Mouse (Mus musculus) kidney, adult 10 weeks (tissue): ENCODE results near the gene Smarcc2. TPM values are rescaled to one million over a fixed set of nuclear protein-coding genes. Genes with fewer than 3 reads are reported as not detected.

Experiments used
- polyA plus RNA-seq: library from polyadenylated mRNA; stranded (reverse); fragments of 350-450 nt; fragmentation: Illumina TruSeq; extraction: RNeasy Lipid Tissue Mini Kit (QIAGEN cat#74804); gene quantifications from one replicate; pipeline ENCODE4 v1.2.3, GENCODE M21; 2014; ENCODE audit warnings: low read depth, low replicate concordance

The Smarcc2 gene
- 47.7 TPM for polyA plus RNA-seq

GRCm38 (mm10) chr10:128458719-128459408 is at the start of gene Smarcc2:
TSS of gene Smarcc2 (plus strand) at chr10:128459248.

GRCm38 (mm10) chr10:128411211-128412054 is 47.6 kb upstream of the Smarcc2 start, which contains the start of the genes Nabp2 and Rnf41:
TSS of gene Nabp2 (minus strand) at chr10:128411492.
TSS of gene Rnf41 (plus strand) at chr10:128411657.

DNA sequence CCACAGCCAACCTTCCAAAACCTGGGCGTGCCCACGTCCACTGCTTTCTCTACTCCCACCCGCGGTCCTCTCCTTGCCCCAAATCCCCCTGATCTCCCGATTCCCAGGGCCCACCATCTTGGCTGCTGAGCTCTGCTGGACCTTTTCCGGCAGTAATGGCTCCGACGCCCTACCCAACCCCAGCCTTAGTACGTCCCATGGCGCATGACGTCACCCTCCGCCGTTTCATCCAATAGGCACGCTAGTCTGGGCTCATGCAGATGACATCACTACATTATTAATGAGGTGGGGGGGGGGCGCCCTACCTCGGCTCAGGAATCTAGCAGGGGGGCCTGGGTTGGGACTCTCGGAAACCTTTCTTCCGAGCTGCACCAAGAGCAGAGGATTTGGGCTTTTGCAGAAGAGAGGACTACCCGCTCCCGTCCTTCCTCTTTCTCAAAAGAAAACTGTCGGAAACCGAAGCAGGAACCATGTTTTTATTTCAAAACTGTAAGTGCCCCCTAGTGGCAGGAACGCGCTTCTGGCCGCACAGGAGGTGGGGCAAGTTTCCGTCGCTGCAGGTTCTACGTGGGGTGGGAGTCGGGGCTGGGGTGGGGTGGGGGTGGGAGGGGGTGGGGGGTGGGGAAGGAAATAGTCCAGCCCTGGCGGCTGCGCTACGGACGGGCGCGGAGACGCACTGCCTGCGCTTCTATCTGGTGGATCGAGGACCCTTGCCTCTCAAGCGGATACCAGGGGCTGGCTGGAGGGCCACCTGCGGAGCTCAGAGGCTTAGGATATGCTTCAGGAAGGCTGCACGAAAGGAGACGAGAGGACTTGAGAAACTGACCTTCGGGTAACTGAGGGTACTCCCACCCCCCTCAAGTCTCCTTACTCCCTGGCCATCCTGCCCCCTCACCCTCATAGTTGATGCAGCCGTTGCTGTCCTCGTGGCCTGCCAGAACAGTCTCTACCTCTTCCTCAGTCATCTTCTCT is 34.9 kb downstream of the Smarcc2 start, which contains the start of gene Myl6:
Gene Myl6, minus strand, starts transcription at position 451 of the 972 bp plus-strand sequence.

GRCm38 (mm10) chr10:128498590-128498989 is 39.5 kb downstream of the Smarcc2 start, which contains the start of gene Myl6b:
TSS of gene Myl6b (minus strand) at chr10:128498685.

GRCm38 (mm10) chr10:128525671-128526308 is 66.7 kb downstream of the Smarcc2 start, which contains the start of gene Esyt1:
TSS of gene Esyt1 (minus strand) at chr10:128525871.

Other genes starting within 250 kb of the Smarcc2 start
- gene Spryd4, start 247.4 kb upstream of the Smarcc2 start, polyA plus RNA-seq: 16.3 TPM
- gene Mip, start 233.4 kb upstream of the Smarcc2 start, polyA plus RNA-seq: not detected
- 2.3 TPM for gene Timeless, start 227.2 kb upstream of the Smarcc2 start, polyA plus RNA-seq
- gene Apon, start 205.2 kb upstream of the Smarcc2 start, polyA plus RNA-seq: not detected
- gene Apof, start 190.6 kb upstream of the Smarcc2 start, polyA plus RNA-seq: not detected
- 3.6 TPM for gene Stat2, start 188.7 kb upstream of the Smarcc2 start, polyA plus RNA-seq
- not detected for gene Il23a, start 160.5 kb upstream of the Smarcc2 start, polyA plus RNA-seq
- 4.8 TPM for gene Pan2, start 155.9 kb upstream of the Smarcc2 start, polyA plus RNA-seq
- 69.0 TPM for gene Cnpy2, start 136.8 kb upstream of the Smarcc2 start, polyA plus RNA-seq
- 106 TPM for gene Cs, start 121.5 kb upstream of the Smarcc2 start, polyA plus RNA-seq
- 8.7 TPM for gene Coq10a, start 90.3 kb upstream of the Smarcc2 start, polyA plus RNA-seq
- 4.6 TPM for gene Ankrd52, start 82.1 kb upstream of the Smarcc2 start, polyA plus RNA-seq
- gene Slc39a5, start 58.0 kb upstream of the Smarcc2 start, polyA plus RNA-seq: 0.53 TPM
- 18.4 TPM for gene Nabp2, start 47.8 kb upstream of the Smarcc2 start, polyA plus RNA-seq
- gene Rnf41, start 47.6 kb upstream of the Smarcc2 start, polyA plus RNA-seq: 4.9 TPM
- gene Myl6, start 34.9 kb downstream of the Smarcc2 start, polyA plus RNA-seq: 99.8 TPM
- 0.40 TPM for gene Myl6b, start 39.4 kb downstream of the Smarcc2 start, polyA plus RNA-seq
- gene Esyt1, start 66.6 kb downstream of the Smarcc2 start, polyA plus RNA-seq: 2.3 TPM
- 1.6 TPM for gene Zc3h10, start 88.5 kb downstream of the Smarcc2 start, polyA plus RNA-seq
- gene Rpl41, start 90.1 kb downstream of the Smarcc2 start, polyA plus RNA-seq: 11.9 TPM
- gene Pa2g4, start 106.7 kb downstream of the Smarcc2 start, polyA plus RNA-seq: 69.1 TPM
- gene Erbb3, start 130.4 kb downstream of the Smarcc2 start, polyA plus RNA-seq: 28.2 TPM
- 7.0 TPM for gene Rps26, start 167.5 kb downstream of the Smarcc2 start, polyA plus RNA-seq
- gene Ikzf4, start 186.7 kb downstream of the Smarcc2 start, polyA plus RNA-seq: 1.1 TPM
- 25.8 TPM for gene Suox, start 214.8 kb downstream of the Smarcc2 start, polyA plus RNA-seq
- 128 TPM for gene Rab5b, start 237.0 kb downstream of the Smarcc2 start, polyA plus RNA-seq
- gene Pmel, start 244.9 kb downstream of the Smarcc2 start, polyA plus RNA-seq: not detected
- gene Cdk2, start 245.8 kb downstream of the Smarcc2 start, polyA plus RNA-seq: 8.1 TPM